Mouse (Mus musculus): ENCODE data around the gene Sparcl1.

GRCm38 (mm10) chr5:104133752-104134151 lies 20.2 kb upstream of the Sparcl1 start:
- no peak for TF ChIP-seq POLR2A (IDR thresholded peaks at IDR 0.05; ENCODE audit: borderline replicate concordance, control insufficient read depth, low read depth, low read length)
- TF ChIP-seq CTCF (IDR thresholded peaks at IDR 0.05; ENCODE audit: control insufficient read depth, insufficient read depth, low read length) = no peak
